In genomic region chr16:91995459-91996190, GRCm38 (mm10) we compare ENCODE assay signal across 8 mouse cellular contexts.
DNase-seq lines count a peak whose midpoint lies in the region; ATAC-seq lines count a peak whose summit lies in the region.

No protein-coding gene starts in this region.

- H3K4me2 ChIP-seq in heart, embryonic 14.5 days (ENCODE audit: low read length): peak overlapping the region; percentile 54
- H3K4me2 ChIP-seq in midbrain, embryonic 11.5 days: 0 out of 2 replicates have a peak overlapping the region, but pooled peaks have one; percentile 4

- 0 out of 2 replicates have a peak, but pooled peaks have one; percentile 31 for ATAC-seq in heart, embryonic 14.5 days (ENCODE audit: insufficient number of reproducible peaks, insufficient read depth, low FRiP score, low read depth)
- 0 out of 2 replicates have a peak, but pooled peaks have one; percentile 30 for ATAC-seq in midbrain, embryonic 11.5 days (ENCODE audit: low FRiP score)
- no peak for ATAC-seq in megakaryocyte, adult 5-6 weeks (ENCODE audit: poor library complexity, severe bottlenecking)

- DNase-seq in heart, postnatal 36 days: no peak
- DNase-seq in cerebellum, adult 9-11 months: peak; percentile 30
- peak; percentile 57 for DNase-seq in hindbrain, embryonic 10.5 days (ENCODE audit: low spot score)
- peak; percentile 62 for DNase-seq in layer of hippocampus, adult 9-11 months
- DNase-seq in midbrain, embryonic 11.5 days (ENCODE audit: low spot score, missing footprints): no peak
- DNase-seq in spleen, postnatal 36 days (ENCODE audit: low spot score in 2 of 2): no peak

- intact Hi-C loops in heart, postnatal 36 days (cut with DNase I): no loop called here

- peak overlapping the region in 1 of 2 experiments; percentile 44; a peak in 1 of 4 replicates for H3K27ac ChIP-seq in heart, embryonic 14.5 days (replicated peaks in 1 of 2; ENCODE audit: control insufficient read depth in 1 of 2, insufficient read depth in 1 of 2, low read depth in 2 of 2, low read length in 2 of 2)
- peak overlapping the region; percentile 64 for H3K27ac ChIP-seq in hindbrain, embryonic 10.5 days
- no peak overlapping the region for H3K27ac ChIP-seq in midbrain, embryonic 11.5 days (ENCODE audit: low read depth, low read length)

- peak overlapping the region; percentile 13 to 14; a peak in 1 of 4 replicates for H3K4me3 ChIP-seq in heart, embryonic 14.5 days (ENCODE audit: control insufficient read depth in 1 of 2, insufficient read depth in 1 of 2, low read depth in 1 of 2, low read length in 2 of 2)
- H3K4me3 ChIP-seq in hindbrain, embryonic 10.5 days: peak overlapping the region; percentile 29
- H3K4me3 ChIP-seq in midbrain, embryonic 11.5 days (ENCODE audit: low read depth, low read length): no peak overlapping the region

- 4% methylated on average over 13 of the region's 13 CpGs for WGBS in heart, embryonic 14.5 days
- WGBS in hindbrain, embryonic 10.5 days: 18% methylated on average over 13 of the region's 13 CpGs
- WGBS in midbrain, embryonic 11.5 days: 33% methylated on average over 13 of the region's 13 CpGs

- H3K9me3 ChIP-seq in heart, embryonic 14.5 days (ENCODE audit: control insufficient read depth, low read length): no peaks in the 10 kb centered on the region
- no peaks in the 10 kb centered on the region for H3K9me3 ChIP-seq in hindbrain, embryonic 10.5 days
- no peaks in the 10 kb centered on the region for H3K9me3 ChIP-seq in midbrain, embryonic 11.5 days (ENCODE audit: control insufficient read depth, low read length)

- H3K27me3 ChIP-seq in heart, embryonic 14.5 days (ENCODE audit: control insufficient read depth, insufficient read depth, low read length): no peaks in the 10 kb centered on the region
- H3K27me3 ChIP-seq in hindbrain, embryonic 10.5 days (ENCODE audit: insufficient read depth, poor library complexity, severe bottlenecking): no peaks in the 10 kb centered on the region
- no peaks in the 10 kb centered on the region for H3K27me3 ChIP-seq in midbrain, embryonic 11.5 days (ENCODE audit: control insufficient read depth, insufficient read depth, low read length)

- no peaks in the 10 kb centered on the region for H3K36me3 ChIP-seq in heart, embryonic 14.5 days (ENCODE audit: control insufficient read depth, insufficient read depth, low read length)
- H3K36me3 ChIP-seq in hindbrain, embryonic 10.5 days: no peaks in the 10 kb centered on the region
- H3K36me3 ChIP-seq in midbrain, embryonic 11.5 days (ENCODE audit: control insufficient read depth, insufficient read depth, low read length): no peaks in the 10 kb centered on the region

- no peak overlapping the region for H3K9ac ChIP-seq in heart, embryonic 14.5 days (ENCODE audit: low read length)
- H3K9ac ChIP-seq in midbrain, embryonic 11.5 days (ENCODE audit: low read length): no peak overlapping the region; the same call in 1 of the 2 replicates

- peaks cover 7 to 13% of the 10 kb centered on the region in 2 experiments for H3K4me1 ChIP-seq in heart, embryonic 14.5 days (ENCODE audit: control insufficient read depth in 2 of 2, insufficient read depth in 2 of 2, low read length in 2 of 2)
- peaks cover 13% of the 10 kb centered on the region for H3K4me1 ChIP-seq in hindbrain, embryonic 10.5 days (replicated peaks)
- H3K4me1 ChIP-seq in midbrain, embryonic 11.5 days (ENCODE audit: control insufficient read depth, insufficient read depth, low read length): no peaks in the 10 kb centered on the region

Comparison
In these comparisons a context has a peak if more than half of its experiments do, and no peak if none do; other contexts are left out.
1. DNase-seq: peak in cerebellum, adult 9-11 months (single experiment), hindbrain, embryonic 10.5 days (single experiment) and layer of hippocampus, adult 9-11 months (single experiment); none in heart, postnatal 36 days (0 of 2), midbrain, embryonic 11.5 days (single experiment) and spleen, postnatal 36 days (0 of 2).